Mouse (Mus musculus) telencephalon, adult 2 months (tissue): Measurements from ENCODE around the gene Tnni1.

ENCODE experiments used
- DNase-seq: peaks from one replicate; pipeline ENCODE4 v3.0.0-alpha.2; 2011; ENCODE audit warnings: low read depth, low spot score

The Tnni1 gene

GRCm38 (mm10) chr1:135844481-135844880, 65.2 kb downstream of the Tnni1 start:
- DNase-seq = no peak

GRCm38 (mm10) chr1:135846632-135847031, 67.4 kb downstream of the Tnni1 start:
- DNase-seq = no peak

GRCm38 (mm10) chr1:135847139-135847562, 67.9 kb downstream of the Tnni1 start:
- no peak for DNase-seq

- no peak for DNase-seq
Observed at GRCm38 (mm10) chr1:135847611-135848351, 68.5 kb downstream of the Tnni1 start.

- DNase-seq = no peak
Observed at GRCm38 (mm10) chr1:135850722-135851512, 71.7 kb downstream of the Tnni1 start.

- DNase-seq = peak; percentile 48
Observed at GRCm38 (mm10) chr1:135852044-135852756, 73.0 kb downstream of the Tnni1 start.

- DNase-seq = no peak
Observed at GRCm38 (mm10) chr1:135853200-135853599, 74.0 kb downstream of the Tnni1 start.

- DNase-seq = no peak
Observed at GRCm38 (mm10) chr1:135854591-135855343, 75.5 kb downstream of the Tnni1 start.

- DNase-seq = no peak
Observed at GRCm38 (mm10) chr1:135855344-135855687, 76.1 kb downstream of the Tnni1 start.

GRCm38 (mm10) chr1:135856070-135856469, 76.8 kb downstream of the Tnni1 start:
- DNase-seq = no peak

GRCm38 (mm10) chr1:135857137-135857775, 78.0 kb downstream of the Tnni1 start:
- DNase-seq = no peak

- DNase-seq = no peak
Observed at GRCm38 (mm10) chr1:135858533-135858932, 79.3 kb downstream of the Tnni1 start.
